Mouse (Mus musculus) heart, embryonic 16.5 days (tissue): ENCODE results near the gene Irgm1. TPM values are rescaled to one million over a fixed set of nuclear protein-coding genes. Genes with fewer than 3 reads are reported as not detected.
"Not testable (repeated sequence)": the region's sequence is repeated elsewhere in the genome, so short reads cannot be mapped to it uniquely, and the experiment has no call there.

Experiments used
- ATAC-seq: fragments of 200-750 bp; cut with Nextera tagmentation; replicated peaks from 2 replicates; pipeline ENCODE4 v1.8.0; 2017; ENCODE audit warnings: moderate number of reproducible peaks; ENCODE audit not compliant: insufficient read depth, low FRiP score; ENCODE audit errors: extremely low read depth
- H3K27ac ChIP-seq: fragments of 300-500 bp; sonication (generic); 2 replicates; pipeline ENCODE4 v1.5.1; 2014; ENCODE audit warnings: mild to moderate bottlenecking, low read length, control low read depth, moderate library complexity
- H3K27me3 ChIP-seq: fragments of 300-500 bp; sonication (generic); 2 replicates; pipeline ENCODE4 v1.6.1; 2014; ENCODE audit warnings: low read length, mixed read lengths; ENCODE audit not compliant: control insufficient read depth, insufficient read depth
- H3K36me3 ChIP-seq: fragments of 300-500 bp; sonication (generic); 2 replicates; pipeline ENCODE4 v1.6.1; 2014; ENCODE audit not compliant: control insufficient read depth, insufficient read depth
- H3K4me1 ChIP-seq: fragments of 300-500 bp; sonication (generic); 2 replicates; pipeline ENCODE4 v1.6.1; 2014; ENCODE audit warnings: low read length, mixed read lengths; ENCODE audit not compliant: control insufficient read depth, insufficient read depth
- H3K4me2 ChIP-seq: fragments of 300-500 bp; sonication (generic); 2 replicates; pipeline ENCODE4 v1.6.1; 2014; ENCODE audit warnings: low read depth, mild to moderate bottlenecking, control low read depth, low read length
- H3K4me3 ChIP-seq: fragments of 300-500 bp; sonication (generic); 2 replicates; pipeline ENCODE4 v1.5.1; 2014; ENCODE audit warnings: mild to moderate bottlenecking, control low read depth, low read length
- H3K9ac ChIP-seq: fragments of 300-500 bp; sonication (generic); 2 replicates; pipeline ENCODE4 v1.6.1; 2014; ENCODE audit warnings: low read length, control low read depth
- H3K9me3 ChIP-seq: fragments of 300-500 bp; sonication (generic); replicated peaks from 2 replicates; pipeline ENCODE4 v1.6.1; 2016; ENCODE audit warnings: low read length; ENCODE audit not compliant: control insufficient read depth
- WGBS: fragments of 180-500 bp; shearing (Covaris S2); extraction: QIAGEN DNeasy Blood & Tissue Kit; methylation state at CpG from one replicate; pipeline ENCODE4 v1.1.7; 2014; 5-methylcytosine and 5-hydroxymethylcytosine counted together
- polyA plus RNA-seq: library from polyadenylated mRNA; unstranded; fragments of >200 nt; fragmentation: Nextera tagmentation; extraction: Ambion mirVana; gene quantifications from 2 replicates; pipeline ENCODE4 v1.2.1, GENCODE M21; 2015

The Irgm1 gene
- polyA plus RNA-seq, 1 experiment from 2014 or later: 14.5 TPM

GRCm38 (mm10) chr11:48875343-48875837 is 3.9 kb upstream of the Irgm1 start:
- H3K9me3 ChIP-seq, H3K27ac ChIP-seq, ATAC-seq, H3K36me3 ChIP-seq, H3K9ac ChIP-seq, H3K4me2 ChIP-seq, H3K27me3 ChIP-seq, H3K4me3 ChIP-seq, H3K4me1 ChIP-seq: not testable (repeated sequence)
- WGBS: 92% methylated on average over 1 of the region's 1 CpGs

DNA sequence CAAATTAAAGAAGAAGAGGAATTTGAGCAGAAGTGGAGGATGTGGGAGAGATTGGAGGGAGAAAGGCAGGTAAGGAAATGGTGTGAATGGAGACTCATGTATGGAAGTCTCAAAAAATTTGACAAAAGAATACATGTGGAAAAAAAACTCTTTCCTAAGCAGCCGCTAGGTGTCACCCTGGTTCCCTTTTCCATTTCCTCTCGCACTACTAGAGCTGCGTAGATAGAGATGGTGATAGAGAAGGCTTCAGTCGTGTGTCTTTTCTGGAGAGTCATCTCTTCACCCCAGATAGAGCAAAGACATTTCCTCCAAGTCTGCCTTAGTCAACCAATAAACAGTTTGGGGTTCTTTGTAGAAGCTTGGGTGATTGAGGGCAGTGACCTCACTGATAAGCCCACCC is 3.0 kb upstream of the Irgm1 start:
- Histone ChIP-seq H3K36me3 (no peaks in the 10 kb centered on the region), H3K9me3 (no peaks in the 10 kb centered on the region), H3K4me3 (no peak overlapping the region), H3K9ac (no peak overlapping the region), H3K27me3 (no peaks in the 10 kb centered on the region), H3K27ac (no peak overlapping the region), H3K4me2 (no peak overlapping the region), H3K4me1 (peaks cover 13% of the 10 kb centered on the region)
- ATAC-seq: no peak
- 0% methylated on average over 4 of the region's 4 CpGs for WGBS

DNA sequence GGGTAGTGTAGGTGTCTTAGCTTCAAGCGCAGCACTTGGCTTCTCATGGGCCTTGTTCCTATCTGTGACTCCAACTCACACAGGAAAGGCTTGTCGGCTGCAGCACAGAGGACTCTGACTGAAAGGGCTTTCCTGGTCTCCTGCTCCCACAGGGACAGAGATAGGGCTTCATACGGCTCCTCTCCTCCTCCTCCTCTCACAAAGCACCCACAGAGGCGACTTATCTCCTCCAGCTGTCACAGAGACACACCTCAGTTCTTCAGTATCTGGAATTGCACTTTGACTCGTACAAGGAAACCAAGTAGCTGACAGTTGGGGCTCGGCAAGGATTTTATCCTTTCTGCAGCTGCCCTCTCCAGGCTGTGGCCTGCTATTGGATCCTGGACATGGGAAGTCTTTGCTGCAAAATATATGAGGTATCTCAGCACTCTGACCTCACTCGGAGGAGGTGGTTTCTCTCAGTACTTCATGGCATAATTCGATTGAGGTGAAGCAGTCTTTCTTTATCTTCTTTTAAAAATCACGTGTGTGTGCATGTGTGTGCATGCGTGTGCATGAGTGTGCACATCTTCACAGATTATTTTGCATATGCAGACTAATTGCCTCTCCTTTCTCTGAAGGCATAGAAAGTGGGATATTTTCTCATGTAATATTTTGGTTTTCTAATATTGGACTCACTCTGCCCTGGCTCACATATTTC is 2.3 kb upstream of the Irgm1 start:
- Histone ChIP-seq H3K4me2 (no peak overlapping the region), H3K36me3 (no peaks in the 10 kb centered on the region), H3K9ac (no peak overlapping the region), H3K27me3 (no peaks in the 10 kb centered on the region), H3K27ac (no peak overlapping the region), H3K9me3 (no peaks in the 10 kb centered on the region), H3K4me1 (peaks cover 20% of the 10 kb centered on the region), H3K4me3 (no peak overlapping the region)
- WGBS: 47% methylated on average over 10 of the region's 10 CpGs
- no peak for ATAC-seq

DNA sequence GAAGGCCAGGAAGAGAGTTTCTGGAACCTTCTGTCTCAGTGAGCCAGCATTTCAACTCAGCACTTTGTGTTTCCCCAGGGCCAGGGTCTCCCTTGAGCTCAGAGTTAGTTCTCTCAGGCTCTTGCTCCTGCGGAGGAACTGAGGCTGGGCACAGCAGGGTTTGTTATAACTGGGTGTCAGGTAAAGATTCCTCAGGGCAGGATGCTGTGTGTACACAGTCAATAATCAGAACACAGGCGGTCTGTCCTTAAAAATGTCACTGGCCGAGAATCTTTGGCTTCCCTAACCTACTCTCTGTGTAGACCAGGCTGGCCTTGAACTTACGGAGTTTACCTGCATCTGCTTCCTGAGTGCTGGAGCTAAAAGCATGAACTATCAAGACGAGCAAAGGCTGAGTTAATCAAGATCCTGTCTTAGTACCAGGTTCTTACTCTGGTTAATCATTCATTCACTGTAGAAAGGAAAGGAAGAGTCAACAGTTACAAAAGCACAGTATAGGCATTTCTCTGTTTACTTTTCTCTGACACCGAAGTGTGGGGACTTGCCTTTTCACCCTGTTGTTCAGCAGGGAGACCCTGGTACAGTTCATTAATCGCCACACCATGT is 1.3 kb upstream of the Irgm1 start:
- peak overlapping the region; percentile 76; the same call in 1 of the 2 replicates for H3K9ac ChIP-seq
- ATAC-seq: no peak
- H3K36me3 ChIP-seq: no peaks in the 10 kb centered on the region
- H3K27me3 ChIP-seq: no peaks in the 10 kb centered on the region
- H3K4me1 ChIP-seq: peaks cover 21% of the 10 kb centered on the region
- no peaks in the 10 kb centered on the region for H3K9me3 ChIP-seq
- H3K4me2 ChIP-seq: peak overlapping the region; percentile 82; the same call in 1 of the 2 replicates
- H3K27ac ChIP-seq: peak overlapping the region; percentile 81
- 80% methylated on average over 7 of the region's 7 CpGs for WGBS
- H3K4me3 ChIP-seq: no peak overlapping the region

- Histone ChIP-seq H3K4me3 (peak overlapping the region; percentile 60), H3K36me3 (no peaks in the 10 kb centered on the region), H3K4me2 (peak overlapping the region; percentile 82), H3K9me3 (no peaks in the 10 kb centered on the region), H3K4me1 (peaks cover 21% of the 10 kb centered on the region), H3K9ac (peak overlapping the region; percentile 76), H3K27me3 (no peaks in the 10 kb centered on the region), H3K27ac (peak overlapping the region; percentile 81)
- ATAC-seq: peak; percentile 26; the same call in 1 of the 2 replicates
- WGBS: 7% methylated on average over 17 of the region's 17 CpGs
These were observed 496 bp upstream of the Irgm1 start for GRCm38 (mm10) chr11:48871817-48872541.

GRCm38 (mm10) chr11:48870781-48871180 is 702 bp downstream of the Irgm1 start:
- WGBS: 18% methylated on average over 7 of the region's 7 CpGs

DNA sequence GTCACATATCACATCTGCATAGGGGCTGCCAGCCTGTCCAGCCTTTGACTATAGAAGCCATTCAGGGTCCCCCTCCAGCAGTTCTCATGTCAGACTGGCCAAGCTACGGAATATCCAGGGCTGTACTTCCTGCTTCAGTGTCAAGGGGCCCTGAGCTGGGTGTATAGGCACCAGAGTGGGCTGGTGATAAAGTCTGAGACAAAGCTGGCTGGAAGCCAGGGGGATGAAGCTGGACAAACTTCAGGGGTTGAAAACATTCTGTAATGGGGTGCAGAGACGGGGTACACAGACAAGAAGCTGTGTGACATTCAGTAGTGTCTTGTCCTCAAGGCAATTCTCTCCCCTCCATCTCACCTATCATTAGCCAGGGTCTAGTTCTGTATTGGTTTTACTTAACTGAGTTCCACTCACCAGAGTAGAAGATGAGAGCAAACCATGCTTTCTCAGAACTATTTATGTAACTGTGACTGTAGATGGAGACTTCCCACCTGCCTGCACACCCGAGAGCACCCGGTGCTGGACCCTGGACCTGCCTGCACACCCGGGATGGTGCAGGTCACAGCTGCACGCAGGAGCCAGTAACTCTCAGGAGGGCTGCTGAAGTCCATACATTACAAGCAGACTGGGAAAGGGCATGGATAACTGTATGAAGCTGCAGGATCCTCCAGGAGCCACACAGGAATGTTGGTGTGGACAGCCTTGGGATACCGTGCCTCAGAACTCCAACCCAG is 1.9 kb downstream of the Irgm1 start:
- H3K4me3 ChIP-seq: peak overlapping the region; percentile 60
- peaks cover 13% of the 10 kb centered on the region for H3K36me3 ChIP-seq
- WGBS: 39% methylated on average over 7 of the region's 7 CpGs
- H3K9me3 ChIP-seq: no peaks in the 10 kb centered on the region
- no peaks in the 10 kb centered on the region for H3K27me3 ChIP-seq
- peak overlapping the region; percentile 4; the same call in 1 of the 2 replicates for H3K27ac ChIP-seq
- H3K4me2 ChIP-seq: peak overlapping the region; percentile 82
- peak overlapping the region; percentile 76 for H3K9ac ChIP-seq
- H3K4me1 ChIP-seq: peaks cover 20% of the 10 kb centered on the region
- ATAC-seq: no peak

More at GRCm38 (mm10) chr11:48870781-48871180, 702 bp downstream of the Irgm1 start:
- Histone ChIP-seq H3K27me3 (no peaks in the 10 kb centered on the region), H3K4me1 (peaks cover 21% of the 10 kb centered on the region), H3K9me3 (no peaks in the 10 kb centered on the region), H3K4me2 (peak overlapping the region; percentile 82), H3K9ac (peak overlapping the region; percentile 76), H3K4me3 (peak overlapping the region; percentile 60), H3K27ac (peak overlapping the region; percentile 81), H3K36me3 (peaks cover 8% of the 10 kb centered on the region)
- ATAC-seq: no peak

GRCm38 (mm10) chr11:48866481-48866880 is 5.0 kb downstream of the Irgm1 start:
- Histone ChIP-seq H3K4me3 (no peak overlapping the region), H3K27me3 (no peaks in the 10 kb centered on the region), H3K9ac (no peak overlapping the region), H3K9me3 (no peaks in the 10 kb centered on the region), H3K4me2 (no peak overlapping the region), H3K27ac (no peak overlapping the region), H3K36me3 (peaks cover 13% of the 10 kb centered on the region), H3K4me1 (peaks cover 14% of the 10 kb centered on the region)
- 88% methylated on average over 9 of the region's 9 CpGs for WGBS
- ATAC-seq: no peak
